Mouse (Mus musculus) bone marrow, adult 2 months (tissue): ENCODE results near the gene Kcnc1.

Experiments
- CTCF ChIP-seq: fragments of 200-500 bp; IDR thresholded peaks from 2 replicates; pipeline ENCODE4 v1.5.1; 2011; ENCODE audit warnings: low read length, control low read depth; ENCODE audit not compliant: control insufficient read depth, insufficient read depth
- POLR2A ChIP-seq: fragments of 200-500 bp; IDR thresholded peaks from 2 replicates; pipeline ENCODE4 v1.6.1; 2011; ENCODE audit warnings: low read depth, mild to moderate bottlenecking, control low read depth, low read length, borderline replicate concordance; ENCODE audit not compliant: control insufficient read depth

- TF ChIP-seq CTCF (no peak), POLR2A (no peak)
These were observed 66.8 kb downstream of the Kcnc1 start for GRCm38 (mm10) chr7:46463136-46463535.
